Mouse (Mus musculus) stomach, postnatal 0 days (tissue): ENCODE results near the gene Ngb. TPM values are rescaled to one million over a fixed set of nuclear protein-coding genes. Genes with fewer than 3 reads are reported as not detected.

Source experiments
- ATAC-seq: fragments of 200-750 bp; cut with Nextera tagmentation; 2 replicates; pipeline ENCODE4 v1.8.0; 2017; ENCODE audit not compliant: low FRiP score, low TSS enrichment
- DNase-seq: peaks from one replicate; pipeline ENCODE4 v3.0.0-alpha.2; 2016; ENCODE audit warnings: low spot score
- H3K27ac ChIP-seq: fragments of 300-500 bp; sonication (generic); replicated peaks from 2 replicates; pipeline ENCODE4 v1.5.1; 2014; ENCODE audit warnings: mild to moderate bottlenecking, control low read depth
- H3K27me3 ChIP-seq: fragments of 300-500 bp; sonication (generic); 2 replicates; pipeline ENCODE4 v1.6.1; 2014; ENCODE audit warnings: low read length; ENCODE audit not compliant: control insufficient read depth, insufficient read depth
- H3K36me3 ChIP-seq: fragments of 300-500 bp; sonication (generic); 2 replicates; pipeline ENCODE4 v1.6.1; 2014; ENCODE audit warnings: low read length, mixed read lengths; ENCODE audit not compliant: control insufficient read depth, insufficient read depth
- H3K4me1 ChIP-seq: fragments of 300-500 bp; sonication (generic); replicated peaks from 2 replicates; pipeline ENCODE4 v1.6.1; 2014; ENCODE audit warnings: antibody characterized with exemption; ENCODE audit not compliant: control insufficient read depth, insufficient read depth
- H3K4me2 ChIP-seq: fragments of 300-500 bp; sonication (generic); replicated peaks from 2 replicates; pipeline ENCODE4 v1.6.1; 2014; ENCODE audit warnings: low read depth, mild to moderate bottlenecking, control low read depth, moderate library complexity
- H3K4me3 ChIP-seq: fragments of 300-500 bp; sonication (generic); 2 replicates; pipeline ENCODE4 v1.5.1; 2014; ENCODE audit warnings: low read depth, low read length, control low read depth
- H3K9ac ChIP-seq: fragments of 300-500 bp; sonication (generic); 2 replicates; pipeline ENCODE4 v1.6.1; 2014; ENCODE audit warnings: mild to moderate bottlenecking, low read length, control low read depth, mixed read lengths
- H3K9me3 ChIP-seq: fragments of 300-500 bp; sonication (generic); 2 replicates; pipeline ENCODE4 v1.6.1; 2016; ENCODE audit warnings: low read length; ENCODE audit not compliant: control insufficient read depth
- CTCF ChIP-seq: IDR thresholded peaks from 2 replicates; pipeline ENCODE4 v1.5.1; 2016; ENCODE audit warnings: antibody characterized with exemption, low read depth, mild to moderate bottlenecking, moderate library complexity
- EP300 ChIP-seq: optimal IDR thresholded peaks from 2 replicates; pipeline ENCODE3; 2016; ENCODE audit warnings: antibody characterized with exemption
- WGBS: fragments of 180-500 bp; shearing (Covaris S2); extraction: QIAGEN DNeasy Blood & Tissue Kit; methylation state at CpG from one replicate; pipeline ENCODE4 v1.1.7; 2014; 5-methylcytosine and 5-hydroxymethylcytosine counted together
- polyA plus RNA-seq: library from polyadenylated mRNA; unstranded; fragments of >200 nt; fragmentation: Nextera tagmentation; extraction: Ambion mirVana; gene quantifications from 2 replicates; pipeline ENCODE4 v1.2.1, GENCODE M21; 2015

The Ngb gene
- polyA plus RNA-seq, 1 experiment from 2014 or later = 11.1 TPM

GRCm38 (mm10) chr12:87131181-87131580, 28.8 kb upstream of the Ngb start:
- H3K9me3 ChIP-seq = no peaks in the 10 kb centered on the region
- 66% methylated on average over 2 of the region's 2 CpGs for WGBS
- TF ChIP-seq EP300 (no peak), CTCF (no peak)

DNA sequence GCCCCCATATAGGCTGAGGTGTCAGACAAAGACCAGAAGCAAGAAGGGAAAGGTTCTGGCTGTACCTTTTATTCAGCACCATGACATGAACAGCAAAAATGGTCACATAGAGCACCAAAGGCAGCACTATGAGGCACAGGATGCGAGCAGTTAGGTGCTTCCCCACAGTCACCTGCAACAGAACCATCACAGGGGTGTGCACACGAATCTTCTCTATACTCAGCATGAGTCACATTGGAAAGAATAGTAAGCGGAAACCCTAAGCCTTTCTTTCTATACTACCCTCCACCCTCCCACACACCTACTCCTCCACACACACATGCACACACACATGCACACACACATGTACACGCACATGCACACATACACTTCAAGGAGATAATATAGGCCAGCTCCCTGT, 27.9 kb upstream of the Ngb start:
- Histone ChIP-seq H3K27ac (no peak overlapping the region), H3K4me3 (no peak overlapping the region), H3K36me3 (no peaks in the 10 kb centered on the region), H3K27me3 (no peaks in the 10 kb centered on the region), H3K9me3 (no peaks in the 10 kb centered on the region), H3K4me1 (no peaks in the 10 kb centered on the region), H3K9ac (no peak overlapping the region), H3K4me2 (no peak overlapping the region)
- WGBS = 80% methylated on average over 4 of the region's 4 CpGs
- DNase-seq = no peak
- TF ChIP-seq CTCF = no peak
- TF ChIP-seq EP300 = no peak
- ATAC-seq = no peak; the same call in 1 of the 2 replicates

More at GRCm38 (mm10) chr12:87131181-87131580, 28.8 kb upstream of the Ngb start:
- Histone ChIP-seq H3K27ac (no peak overlapping the region), H3K27me3 (no peaks in the 10 kb centered on the region), H3K4me2 (no peak overlapping the region), H3K9ac (no peak overlapping the region), H3K4me3 (no peak overlapping the region), H3K36me3 (no peaks in the 10 kb centered on the region), H3K4me1 (no peaks in the 10 kb centered on the region)
- DNase-seq = no peak
- no peak for ATAC-seq

DNA sequence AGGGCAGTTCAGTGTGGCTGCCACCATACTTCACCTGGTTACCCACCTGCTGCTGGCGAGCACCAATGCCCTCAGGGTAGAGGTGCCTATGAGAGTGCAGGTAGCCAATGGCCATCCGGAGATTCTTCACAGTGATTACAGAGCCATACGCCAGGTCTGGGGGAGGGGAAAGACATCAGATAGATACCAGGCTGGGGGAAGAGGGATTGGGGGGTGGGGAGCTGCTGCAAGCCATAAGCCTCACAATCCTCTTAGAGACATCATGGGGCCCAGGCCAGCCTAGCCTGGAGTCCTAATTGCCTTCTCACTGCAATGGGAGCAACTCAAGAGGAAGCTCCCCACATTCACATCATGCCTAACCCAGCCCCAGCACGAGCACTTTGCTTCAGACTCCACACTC, 24.9 kb upstream of the Ngb start:
- Histone ChIP-seq H3K36me3 (peaks cover 3% of the 10 kb centered on the region; the same call in 1 of the 2 replicates), H3K27me3 (no peaks in the 10 kb centered on the region), H3K4me1 (no peaks in the 10 kb centered on the region), H3K4me3 (no peak overlapping the region), H3K4me2 (no peak overlapping the region), H3K9ac (no peak overlapping the region), H3K27ac (no peak overlapping the region), H3K9me3 (no peaks in the 10 kb centered on the region)
- TF ChIP-seq EP300 (no peak), CTCF (no peak)
- DNase-seq (no peak), ATAC-seq (no peak)
- WGBS = 84% methylated on average over 4 of the region's 4 CpGs

DNA sequence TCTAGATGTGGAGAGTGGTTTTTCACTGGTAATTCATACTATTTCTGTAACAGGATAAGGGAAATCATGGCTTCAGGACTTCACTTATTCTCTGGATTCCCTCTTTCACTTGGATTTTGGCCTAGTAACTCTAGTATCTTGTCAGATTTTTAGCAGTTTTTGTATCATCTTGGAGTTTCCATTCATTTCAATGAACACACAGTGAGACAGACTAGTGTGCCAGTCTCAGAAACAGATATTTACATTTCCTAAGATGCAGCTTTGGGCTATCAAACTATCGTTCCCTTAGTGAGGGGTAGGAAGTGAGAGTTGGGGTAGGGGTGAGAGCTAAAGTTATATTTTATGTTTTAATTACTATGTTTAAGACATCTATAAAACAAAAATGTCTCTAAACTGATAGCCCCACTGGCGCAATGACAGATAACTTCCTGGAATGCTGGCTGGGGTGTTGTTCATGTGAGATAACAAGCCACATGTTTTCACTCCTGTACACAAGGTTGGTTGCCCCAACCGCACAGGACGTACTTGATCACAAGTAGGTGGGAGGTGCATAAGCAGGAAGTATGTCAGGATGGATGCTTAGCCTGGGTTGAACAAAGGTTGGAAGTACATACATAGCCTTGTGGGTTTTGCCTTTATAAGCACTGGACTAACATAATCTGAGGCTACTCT, 19.7 kb upstream of the Ngb start:
- WGBS = 88% methylated on average over 4 of the region's 4 CpGs

GRCm38 (mm10) chr12:87107357-87107977, 5.1 kb upstream of the Ngb start:
- no peaks in the 10 kb centered on the region for H3K4me1 ChIP-seq
- DNase-seq = no peak

More for the DNA sequence above, 19.7 kb upstream of the Ngb start:
- Histone ChIP-seq H3K4me3 (no peak overlapping the region), H3K4me2 (no peak overlapping the region), H3K9ac (no peak overlapping the region), H3K36me3 (peaks cover 3% of the 10 kb centered on the region; the same call in 1 of the 2 replicates), H3K27ac (no peak overlapping the region), H3K27me3 (no peaks in the 10 kb centered on the region), H3K4me1 (no peaks in the 10 kb centered on the region), H3K9me3 (no peaks in the 10 kb centered on the region)
- ATAC-seq = no peak
- no peak for TF ChIP-seq CTCF
- TF ChIP-seq EP300 = no peak
- no peak for DNase-seq

GRCm38 (mm10) chr12:87104796-87105195, 2.5 kb upstream of the Ngb start:
- no peaks in the 10 kb centered on the region; the same call in 1 of the 2 replicates for H3K4me1 ChIP-seq
- H3K4me3 ChIP-seq = no peak overlapping the region
- 69% methylated on average over 4 of the region's 4 CpGs for WGBS
- H3K9ac ChIP-seq = no peak overlapping the region
- H3K36me3 ChIP-seq = no peaks in the 10 kb centered on the region
- H3K9me3 ChIP-seq = no peaks in the 10 kb centered on the region
- no peak overlapping the region for H3K27ac ChIP-seq
- DNase-seq = no peak
- no peaks in the 10 kb centered on the region; the same call in 1 of the 2 replicates for H3K27me3 ChIP-seq
- TF ChIP-seq CTCF (no peak), EP300 (no peak)
- no peak for ATAC-seq
- H3K4me2 ChIP-seq = no peak overlapping the region

More at GRCm38 (mm10) chr12:87107357-87107977, 5.1 kb upstream of the Ngb start:
- Histone ChIP-seq H3K4me2 (no peak overlapping the region), H3K9ac (no peak overlapping the region), H3K27me3 (no peaks in the 10 kb centered on the region; the same call in 1 of the 2 replicates), H3K36me3 (peaks cover 5% of the 10 kb centered on the region; the same call in 1 of the 2 replicates), H3K27ac (no peak overlapping the region), H3K9me3 (no peaks in the 10 kb centered on the region), H3K4me3 (no peak overlapping the region)
- 66% methylated on average over 3 of the region's 3 CpGs for WGBS
- ATAC-seq = no peak
- TF ChIP-seq CTCF (no peak), EP300 (no peak)
